Mouse (Mus musculus) embryonic facial prominence, embryonic 13.5 days (tissue): ENCODE results near the gene Nol11. TPM values are rescaled to one million over a fixed set of nuclear protein-coding genes. Genes with fewer than 3 reads are reported as not detected.

Source experiments
- ATAC-seq: fragments of 200-750 bp; cut with Nextera tagmentation; 2 replicates; pipeline ENCODE4 v1.8.0; 2017; ENCODE audit warnings: low read depth; ENCODE audit not compliant: insufficient number of reproducible peaks, insufficient read depth, low FRiP score, low TSS enrichment
- H3K27ac ChIP-seq: fragments of 300-500 bp; sonication (generic); 2 replicates; pipeline ENCODE4 v1.5.1; 2015; ENCODE audit warnings: moderate library complexity, mild to moderate bottlenecking, inconsistent platforms
- H3K27me3 ChIP-seq: fragments of 300-500 bp; sonication (generic); 2 replicates; pipeline ENCODE4 v1.6.1; 2015; ENCODE audit warnings: mild to moderate bottlenecking, inconsistent platforms
- H3K36me3 ChIP-seq: fragments of 300-500 bp; sonication (generic); 2 replicates; pipeline ENCODE4 v1.6.1; 2015; ENCODE audit warnings: mild to moderate bottlenecking, inconsistent platforms
- H3K4me1 ChIP-seq: fragments of 300-500 bp; sonication (generic); 2 replicates; pipeline ENCODE4 v1.6.1; 2015; ENCODE audit warnings: inconsistent platforms
- H3K4me2 ChIP-seq: fragments of 300-500 bp; sonication (generic); 2 replicates; pipeline ENCODE4 v1.6.1; 2015; ENCODE audit warnings: moderate library complexity, mild to moderate bottlenecking, inconsistent platforms
- H3K4me3 ChIP-seq: fragments of 300-500 bp; sonication (generic); 2 replicates; pipeline ENCODE4 v1.5.1; 2015; ENCODE audit warnings: mild to moderate bottlenecking, inconsistent platforms
- H3K9ac ChIP-seq: fragments of 300-500 bp; sonication (generic); 2 replicates; pipeline ENCODE4 v1.6.1; 2015; ENCODE audit warnings: mild to moderate bottlenecking, inconsistent platforms
- H3K9me3 ChIP-seq: fragments of 300-500 bp; sonication (generic); 2 replicates; pipeline ENCODE4 v1.6.1; 2016; ENCODE audit warnings: inconsistent platforms
- WGBS: fragments of 180-500 bp; shearing (Covaris S2); methylation state at CpG from one replicate; pipeline ENCODE4 v1.1.7; 2015; ENCODE audit warnings: mixed read lengths; 5-methylcytosine and 5-hydroxymethylcytosine counted together
- polyA plus RNA-seq: library from polyadenylated mRNA; unstranded; fragments of >200 nt; fragmentation: Nextera tagmentation; extraction: Ambion mirVana; gene quantifications from 2 replicates; pipeline ENCODE4 v1.2.1, GENCODE M21; 2015

The Nol11 gene
- polyA plus RNA-seq, 1 experiment from 2014 or later: 61.4 TPM

- no peaks in the 10 kb centered on the region for H3K4me1 ChIP-seq
- no peak overlapping the region for H3K4me3 ChIP-seq
- no peak for ATAC-seq
- no peaks in the 10 kb centered on the region for H3K27me3 ChIP-seq
- WGBS: 88% methylated on average over 9 of the region's 9 CpGs
- no peak overlapping the region for H3K27ac ChIP-seq
- H3K9ac ChIP-seq: no peak overlapping the region
- H3K36me3 ChIP-seq: peaks cover 18% of the 10 kb centered on the region
- H3K9me3 ChIP-seq: no peaks in the 10 kb centered on the region
- H3K4me2 ChIP-seq: no peak overlapping the region
These were observed 25.9 kb upstream of the Nol11 start for GRCm38 (mm10) chr11:107215111-107215510.

GRCm38 (mm10) chr11:107213745-107214144 is 24.6 kb upstream of the Nol11 start:
- no peak for ATAC-seq
- no peak overlapping the region for H3K4me3 ChIP-seq
- no peaks in the 10 kb centered on the region for H3K27me3 ChIP-seq
- no peaks in the 10 kb centered on the region for H3K4me1 ChIP-seq
- H3K27ac ChIP-seq: no peak overlapping the region
- no peaks in the 10 kb centered on the region for H3K9me3 ChIP-seq
- no peak overlapping the region for H3K9ac ChIP-seq
- H3K36me3 ChIP-seq: peaks cover 15% of the 10 kb centered on the region
- 70% methylated on average over 5 of the region's 5 CpGs for WGBS
- no peak overlapping the region for H3K4me2 ChIP-seq

GRCm38 (mm10) chr11:107209818-107210217 is 20.6 kb upstream of the Nol11 start:
- no peaks in the 10 kb centered on the region for H3K4me1 ChIP-seq
- no peak overlapping the region for H3K9ac ChIP-seq
- H3K36me3 ChIP-seq: no peaks in the 10 kb centered on the region; the same call in 1 of the 2 replicates
- H3K4me2 ChIP-seq: no peak overlapping the region
- H3K27me3 ChIP-seq: no peaks in the 10 kb centered on the region
- no peak for ATAC-seq
- WGBS: 83% methylated on average over 13 of the region's 13 CpGs
- no peaks in the 10 kb centered on the region for H3K9me3 ChIP-seq
- no peak overlapping the region for H3K4me3 ChIP-seq
- H3K27ac ChIP-seq: no peak overlapping the region

GRCm38 (mm10) chr11:107201773-107202172 is 12.6 kb upstream of the Nol11 start:
- H3K4me1 ChIP-seq: no peaks in the 10 kb centered on the region
- no peak overlapping the region for H3K27ac ChIP-seq
- no peak overlapping the region for H3K9ac ChIP-seq
- 69% methylated on average over 11 of the region's 11 CpGs for WGBS
- H3K9me3 ChIP-seq: no peaks in the 10 kb centered on the region
- H3K4me3 ChIP-seq: no peak overlapping the region
- no peaks in the 10 kb centered on the region for H3K36me3 ChIP-seq
- H3K27me3 ChIP-seq: no peaks in the 10 kb centered on the region
- no peak overlapping the region for H3K4me2 ChIP-seq
- no peak for ATAC-seq

- no peak overlapping the region for H3K4me3 ChIP-seq
- H3K36me3 ChIP-seq: no peaks in the 10 kb centered on the region
- H3K9me3 ChIP-seq: no peaks in the 10 kb centered on the region
- no peak overlapping the region for H3K9ac ChIP-seq
- WGBS: 72% methylated on average over 5 of the region's 5 CpGs
- no peak overlapping the region for H3K4me2 ChIP-seq
- H3K27ac ChIP-seq: no peak overlapping the region
- no peak for ATAC-seq
- H3K27me3 ChIP-seq: no peaks in the 10 kb centered on the region
- no peaks in the 10 kb centered on the region for H3K4me1 ChIP-seq
These were observed 10.1 kb upstream of the Nol11 start for GRCm38 (mm10) chr11:107199281-107199680.

GRCm38 (mm10) chr11:107195334-107195733 is 6.2 kb upstream of the Nol11 start:
- 55% methylated on average over 2 of the region's 2 CpGs for WGBS
- no peak overlapping the region for H3K4me3 ChIP-seq
- no peak overlapping the region for H3K9ac ChIP-seq
- no peak overlapping the region for H3K4me2 ChIP-seq
- no peak overlapping the region for H3K27ac ChIP-seq
- H3K36me3 ChIP-seq: no peaks in the 10 kb centered on the region
- H3K9me3 ChIP-seq: no peaks in the 10 kb centered on the region
- no peak for ATAC-seq
- H3K4me1 ChIP-seq: no peaks in the 10 kb centered on the region
- no peaks in the 10 kb centered on the region for H3K27me3 ChIP-seq

- H3K4me2 ChIP-seq: no peak overlapping the region
- no peaks in the 10 kb centered on the region for H3K9me3 ChIP-seq
- H3K4me1 ChIP-seq: peaks cover 5% of the 10 kb centered on the region
- ATAC-seq: no peak
- no peaks in the 10 kb centered on the region for H3K27me3 ChIP-seq
- H3K36me3 ChIP-seq: peaks cover 11% of the 10 kb centered on the region
- H3K9ac ChIP-seq: no peak overlapping the region
- WGBS: 80% methylated on average over 2 of the region's 2 CpGs
- no peak overlapping the region for H3K4me3 ChIP-seq
- no peak overlapping the region for H3K27ac ChIP-seq
These were observed 1.2 kb upstream of the Nol11 start for GRCm38 (mm10) chr11:107190376-107190775.

GRCm38 (mm10) chr11:107183777-107184176 is 5.4 kb downstream of the Nol11 start:
- Histone ChIP-seq H3K27me3 (no peaks in the 10 kb centered on the region), H3K4me3 (no peak overlapping the region), H3K4me1 (peaks cover 5% of the 10 kb centered on the region), H3K9ac (no peak overlapping the region), H3K9me3 (no peaks in the 10 kb centered on the region), H3K36me3 (peaks cover 70% of the 10 kb centered on the region), H3K27ac (no peak overlapping the region), H3K4me2 (no peak overlapping the region)
- 94% methylated on average over 8 of the region's 8 CpGs for WGBS
- no peak for ATAC-seq

GRCm38 (mm10) chr11:107161215-107161614 is 28.0 kb downstream of the Nol11 start:
- H3K36me3 ChIP-seq: peaks cover 17% of the 10 kb centered on the region
- no peak overlapping the region for H3K27ac ChIP-seq
- no peak overlapping the region for H3K4me3 ChIP-seq
- H3K27me3 ChIP-seq: no peaks in the 10 kb centered on the region
- H3K9ac ChIP-seq: no peak overlapping the region
- no peaks in the 10 kb centered on the region for H3K9me3 ChIP-seq
- no peaks in the 10 kb centered on the region for H3K4me1 ChIP-seq
- no peak for ATAC-seq
- no peak overlapping the region for H3K4me2 ChIP-seq
- WGBS: 78% methylated on average over 4 of the region's 4 CpGs

- no peaks in the 10 kb centered on the region for H3K9me3 ChIP-seq
- H3K36me3 ChIP-seq: 0 out of 2 replicates have a peak, but pooled peaks cover 2% of the 10 kb centered on the region
- ATAC-seq: no peak
- H3K27ac ChIP-seq: no peak overlapping the region
- no peaks in the 10 kb centered on the region for H3K4me1 ChIP-seq
- H3K27me3 ChIP-seq: no peaks in the 10 kb centered on the region
- no peak overlapping the region for H3K9ac ChIP-seq
- 31% methylated on average over 1 of the region's 1 CpGs for WGBS
- H3K4me3 ChIP-seq: no peak overlapping the region
- H3K4me2 ChIP-seq: no peak overlapping the region
These were observed 30.1 kb downstream of the Nol11 start for GRCm38 (mm10) chr11:107159034-107159433.

GRCm38 (mm10) chr11:107156977-107157642 is 32.1 kb downstream of the Nol11 start:
- H3K9me3 ChIP-seq: no peaks in the 10 kb centered on the region
- ATAC-seq: no peak
- 41% methylated on average over 5 of the region's 5 CpGs for WGBS
- H3K27ac ChIP-seq: no peak overlapping the region
- no peak overlapping the region for H3K4me2 ChIP-seq
- H3K9ac ChIP-seq: no peak overlapping the region
- no peaks in the 10 kb centered on the region for H3K4me1 ChIP-seq
- H3K4me3 ChIP-seq: no peak overlapping the region
- no peaks in the 10 kb centered on the region for H3K27me3 ChIP-seq
- no peaks in the 10 kb centered on the region for H3K36me3 ChIP-seq

GRCm38 (mm10) chr11:107155292-107155691 is 33.9 kb downstream of the Nol11 start:
- Histone ChIP-seq H3K4me3 (no peak overlapping the region), H3K36me3 (no peaks in the 10 kb centered on the region), H3K27ac (no peak overlapping the region), H3K9me3 (no peaks in the 10 kb centered on the region), H3K4me1 (no peaks in the 10 kb centered on the region), H3K4me2 (no peak overlapping the region), H3K27me3 (no peaks in the 10 kb centered on the region), H3K9ac (no peak overlapping the region)
- ATAC-seq: no peak
- 80% methylated on average over 5 of the region's 5 CpGs for WGBS
